Mouse (Mus musculus) liver, postnatal 0 days (tissue): ENCODE results near the gene Nfib. TPM values are rescaled to one million over a fixed set of nuclear protein-coding genes. Genes with fewer than 3 reads are reported as not detected.

Experiments used
- ATAC-seq: fragments of 200-750 bp; cut with Nextera tagmentation; 2 replicates; pipeline ENCODE4 v1.8.0; 2017; ENCODE audit warnings: mild to moderate bottlenecking, moderate library complexity
- DNase-seq: peaks from one replicate; pipeline ENCODE4 v3.0.0-alpha.2; 2016
- H3K27ac ChIP-seq: fragments of 300-500 bp; sonication (generic); 2 replicates; pipeline ENCODE4 v1.5.1; 2014; ENCODE audit warnings: antibody characterized with exemption, moderate library complexity, mild to moderate bottlenecking, low read depth
- H3K27me3 ChIP-seq: fragments of 300-500 bp; sonication (generic); 2 replicates; pipeline ENCODE4 v1.6.1; 2014; ENCODE audit warnings: low read length, control low read depth, mixed read lengths; ENCODE audit not compliant: insufficient read depth
- H3K36me3 ChIP-seq: fragments of 300-500 bp; sonication (generic); replicated peaks from 2 replicates; pipeline ENCODE4 v1.6.1; 2014; ENCODE audit warnings: mild to moderate bottlenecking, control low read depth, low read length, moderate library complexity, mixed read lengths; ENCODE audit not compliant: insufficient read depth
- H3K4me1 ChIP-seq: fragments of 300-500 bp; sonication (generic); 2 replicates; pipeline ENCODE4 v1.6.1; 2014; ENCODE audit warnings: antibody characterized with exemption, mild to moderate bottlenecking, control low read depth; ENCODE audit not compliant: insufficient read depth
- H3K4me2 ChIP-seq: fragments of 300-500 bp; sonication (generic); 2 replicates; pipeline ENCODE4 v1.6.1; 2014; ENCODE audit warnings: low read depth, mild to moderate bottlenecking, low read length, moderate library complexity, mixed read lengths
- H3K4me3 ChIP-seq: fragments of 300-500 bp; sonication (generic); 2 replicates; pipeline ENCODE4 v1.5.1; 2014; ENCODE audit warnings: low read depth, low read length
- H3K9ac ChIP-seq: fragments of 300-500 bp; sonication (generic); replicated peaks from 2 replicates; pipeline ENCODE4 v1.6.1; 2014; ENCODE audit warnings: mild to moderate bottlenecking, moderate library complexity
- H3K9me3 ChIP-seq: fragments of 300-500 bp; sonication (generic); 2 replicates; pipeline ENCODE4 v1.6.1; 2016; ENCODE audit warnings: mild to moderate bottlenecking, control low read depth, low read length, mixed read lengths
- CTCF ChIP-seq: sonication (generic); IDR thresholded peaks from 2 replicates; pipeline ENCODE4 v1.5.1; 2016; ENCODE audit warnings: antibody characterized with exemption, low read depth
- EP300 ChIP-seq: IDR thresholded peaks from 2 replicates; pipeline ENCODE4 v1.6.1; 2016; ENCODE audit warnings: antibody characterized with exemption, low read depth, mild to moderate bottlenecking
- WGBS: fragments of 180-500 bp; shearing (Covaris S2); extraction: QIAGEN DNeasy Blood & Tissue Kit; methylation state at CpG from one replicate; pipeline ENCODE4 v1.1.7; 2014; ENCODE audit not compliant: insufficient replicate concordance; 5-methylcytosine and 5-hydroxymethylcytosine counted together
- polyA plus RNA-seq: library from polyadenylated mRNA; unstranded; fragments of >200 nt; fragmentation: Nextera tagmentation; extraction: Ambion mirVana; gene quantifications from 2 replicates; pipeline ENCODE4 v1.2.1, GENCODE M21; 2015

Gene Nfib
- polyA plus RNA-seq, 1 experiment from 2014 or later = 8.3 TPM

- ATAC-seq = no peak
- Histone ChIP-seq H3K4me1 (no peaks in the 10 kb centered on the region), H3K27me3 (no peaks in the 10 kb centered on the region), H3K4me3 (no peak overlapping the region), H3K4me2 (no peak overlapping the region), H3K9me3 (no peaks in the 10 kb centered on the region), H3K9ac (no peak overlapping the region), H3K27ac (no peak overlapping the region), H3K36me3 (peaks cover 2% of the 10 kb centered on the region; the same call in 1 of the 2 replicates)
- no peak for TF ChIP-seq EP300
- no peak for TF ChIP-seq CTCF
- DNase-seq = no peak
- 71% methylated on average over 11 of the region's 11 CpGs for WGBS
Observed at GRCm38 (mm10) chr4:82310924-82311734, 394.4 kb downstream of the Nfib start.

GRCm38 (mm10) chr4:82306045-82306444 is 399.5 kb downstream of the Nfib start:
- H3K27ac ChIP-seq = no peak overlapping the region
- DNase-seq = no peak

GRCm38 (mm10) chr4:82304148-82304871 is 401.2 kb downstream of the Nfib start:
- 0 out of 2 replicates have a peak, but pooled peaks have one; percentile 12 for ATAC-seq
- H3K4me1 ChIP-seq = peaks cover 6% of the 10 kb centered on the region; the same call in 1 of the 2 replicates
- H3K27ac ChIP-seq = 0 out of 2 replicates have a peak overlapping the region, but pooled peaks have one; percentile 55
- no peaks in the 10 kb centered on the region for H3K9me3 ChIP-seq
- no peaks in the 10 kb centered on the region for H3K27me3 ChIP-seq
- no peak for DNase-seq
- no peak overlapping the region for H3K9ac ChIP-seq
- peak overlapping the region; percentile 47 for H3K4me2 ChIP-seq
- H3K36me3 ChIP-seq = 0 out of 2 replicates have a peak, but pooled peaks cover 2% of the 10 kb centered on the region
- 22% methylated on average over 17 of the region's 17 CpGs for WGBS
- TF ChIP-seq CTCF = no peak
- no peak for TF ChIP-seq EP300
- no peak overlapping the region for H3K4me3 ChIP-seq

More at GRCm38 (mm10) chr4:82306045-82306444, 399.5 kb downstream of the Nfib start:
- Histone ChIP-seq H3K9me3 (no peaks in the 10 kb centered on the region), H3K4me1 (peaks cover 6% of the 10 kb centered on the region; the same call in 1 of the 2 replicates), H3K9ac (no peak overlapping the region), H3K4me2 (no peak overlapping the region), H3K4me3 (no peak overlapping the region), H3K27me3 (no peaks in the 10 kb centered on the region), H3K36me3 (0 out of 2 replicates have a peak, but pooled peaks cover 2% of the 10 kb centered on the region)
- no peak for ATAC-seq
- no peak for TF ChIP-seq CTCF
- TF ChIP-seq EP300 = no peak
- 44% methylated on average over 6 of the region's 6 CpGs for WGBS

GRCm38 (mm10) chr4:82303362-82303900 is 402.1 kb downstream of the Nfib start:
- Histone ChIP-seq H3K36me3 (no peaks in the 10 kb centered on the region), H3K4me1 (peaks cover 6% of the 10 kb centered on the region; the same call in 1 of the 2 replicates), H3K9me3 (no peaks in the 10 kb centered on the region), H3K27ac (no peak overlapping the region), H3K4me2 (no peak overlapping the region), H3K4me3 (no peak overlapping the region), H3K9ac (no peak overlapping the region), H3K27me3 (no peaks in the 10 kb centered on the region)
- no peak for ATAC-seq
- WGBS = 66% methylated on average over 3 of the region's 3 CpGs
- no peak for DNase-seq
- TF ChIP-seq EP300 (no peak), CTCF (no peak)

GRCm38 (mm10) chr4:82302901-82303300 is 402.6 kb downstream of the Nfib start:
- no peak for TF ChIP-seq EP300
- no peak for TF ChIP-seq CTCF
- Histone ChIP-seq H3K4me1 (peaks cover 6% of the 10 kb centered on the region; the same call in 1 of the 2 replicates), H3K36me3 (no peaks in the 10 kb centered on the region), H3K4me3 (no peak overlapping the region), H3K4me2 (no peak overlapping the region), H3K9me3 (no peaks in the 10 kb centered on the region), H3K27me3 (no peaks in the 10 kb centered on the region), H3K27ac (no peak overlapping the region), H3K9ac (no peak overlapping the region)
- ATAC-seq (no peak), DNase-seq (no peak)
- WGBS = 81% methylated on average over 6 of the region's 6 CpGs

- ATAC-seq = no peak
- Histone ChIP-seq H3K4me3 (no peak overlapping the region), H3K9ac (no peak overlapping the region), H3K27ac (no peak overlapping the region), H3K36me3 (no peaks in the 10 kb centered on the region), H3K4me2 (no peak overlapping the region), H3K4me1 (no peaks in the 10 kb centered on the region), H3K9me3 (no peaks in the 10 kb centered on the region), H3K27me3 (no peaks in the 10 kb centered on the region)
- TF ChIP-seq CTCF = no peak
- TF ChIP-seq EP300 = no peak
- DNase-seq = no peak
- WGBS = 66% methylated on average over 1 of the region's 1 CpGs
Observed at GRCm38 (mm10) chr4:82298606-82299005, 406.9 kb downstream of the Nfib start.
